Mouse (Mus musculus) brain, embryonic 14.5 days (tissue): Measurements from ENCODE around the gene Khdc4. TPM values are rescaled to one million over a fixed set of nuclear protein-coding genes. Genes with fewer than 3 reads are reported as not detected.
A peak's percentile ranks its signal among the peaks of the same experiment; 100 is the strongest.

Experiments
- DNase-seq: peaks from one replicate; pipeline ENCODE4 v3.0.0-alpha.2; 2011; ENCODE audit warnings: low read depth
- CTCF ChIP-seq: fragments of 200-500 bp; IDR thresholded peaks from 2 replicates; pipeline ENCODE4 v1.5.1; 2012; ENCODE audit warnings: inconsistent platforms, mild to moderate bottlenecking, moderate library complexity, borderline replicate concordance; ENCODE audit not compliant: insufficient read depth, insufficient read length; ENCODE audit errors: extremely low read depth
- POLR2A ChIP-seq: fragments of 200-500 bp; IDR thresholded peaks from 2 replicates; pipeline ENCODE4 v1.6.1; 2012; ENCODE audit warnings: mild to moderate bottlenecking, inconsistent platforms, borderline replicate concordance; ENCODE audit not compliant: poor library complexity, insufficient read depth, insufficient read length, severe bottlenecking; ENCODE audit errors: extremely low read depth
- polyA plus RNA-seq: library from polyadenylated mRNA; depleted of rRNA; stranded (reverse); fragments of >200 nt; gene quantifications from 2 replicates; pipeline ENCODE4 v1.2.3, GENCODE M21; 2012

Khdc4 gene
- polyA plus RNA-seq, 1 experiment, result 115 TPM

- TF ChIP-seq POLR2A (no peak), CTCF (peak; percentile 76; the same call in 1 of the 2 replicates)
These were observed 8.2 kb upstream of the Khdc4 start for GRCm38 (mm10) chr3:88677399-88677798.

GRCm38 (mm10) chr3:88683814-88684213, 1.8 kb upstream of the Khdc4 start:
- DNase-seq, result no peak
- TF ChIP-seq POLR2A (no peak), CTCF (no peak)

More at GRCm38 (mm10) chr3:88677399-88677798, 8.2 kb upstream of the Khdc4 start:
- peak; percentile 92 for DNase-seq

DNA sequence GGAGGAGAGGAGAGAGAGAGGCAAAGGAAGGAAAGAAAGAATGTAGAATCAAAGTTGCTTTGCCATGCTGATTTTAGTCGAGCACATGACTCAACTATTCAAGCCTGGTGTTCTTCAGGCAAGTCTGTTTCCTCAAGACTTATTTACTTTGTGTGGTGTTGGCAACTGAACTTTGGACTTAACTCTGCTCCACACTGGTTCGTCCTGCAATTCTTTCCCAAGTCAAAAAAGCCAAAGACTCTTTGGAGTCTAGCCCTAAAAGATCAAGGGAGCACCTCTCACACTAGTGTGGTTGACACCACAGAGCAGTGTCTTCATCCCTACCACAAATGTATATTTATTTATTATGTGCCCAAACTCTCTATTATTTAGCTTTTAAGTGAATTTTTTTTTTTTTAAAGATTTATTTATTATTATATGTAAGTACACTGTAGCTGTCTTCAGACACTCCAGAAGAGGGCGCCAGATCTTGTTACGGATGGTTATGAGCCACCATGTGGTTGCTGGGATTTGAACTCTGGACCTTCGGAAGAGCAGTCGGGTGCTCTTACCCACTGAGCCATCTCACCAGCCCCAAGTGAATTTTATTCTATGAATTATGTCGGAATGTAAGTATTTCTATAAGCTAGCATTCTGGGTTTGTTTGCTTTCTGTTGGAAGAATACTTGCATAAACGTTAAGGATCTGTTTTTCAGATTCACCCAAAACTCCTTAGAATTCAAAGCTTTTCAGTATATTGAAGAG, 1.2 kb upstream of the Khdc4 start:
- DNase-seq, result no peak
- TF ChIP-seq POLR2A (no peak), CTCF (no peak)

DNA sequence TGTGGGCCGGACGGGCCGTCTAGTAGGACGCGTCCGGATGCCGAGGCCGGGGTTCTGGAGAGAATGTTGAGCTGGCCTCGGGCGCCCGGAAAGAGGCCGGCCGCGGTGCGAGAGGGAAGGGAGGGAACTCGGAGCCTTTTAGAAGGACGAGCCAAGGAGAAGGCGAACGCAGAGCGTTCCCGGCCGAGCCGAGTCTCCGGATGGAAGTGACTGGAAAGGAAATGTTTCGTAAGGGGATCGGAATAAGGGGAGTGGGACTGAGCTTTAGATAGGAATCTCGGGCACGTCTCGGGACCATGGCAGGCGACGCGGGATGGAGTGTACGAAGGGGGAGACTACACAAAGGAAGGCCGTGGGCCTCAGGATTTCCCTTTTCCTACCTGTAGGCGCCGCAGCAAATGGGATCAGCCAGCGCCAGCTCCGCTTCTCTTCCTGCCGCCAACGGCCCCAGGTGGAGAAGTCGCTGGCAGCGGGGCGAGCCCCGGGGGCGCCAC, 402 bp downstream of the Khdc4 start:
- TF ChIP-seq POLR2A, result peak; percentile 31; the same call in 1 of the 2 replicates
- peak; percentile 32; the same call in 1 of the 2 replicates for TF ChIP-seq CTCF
- peak; percentile 84 for DNase-seq

GRCm38 (mm10) chr3:88686734-88687611, 1.4 kb downstream of the Khdc4 start:
- DNase-seq, result peak; percentile 3
- TF ChIP-seq POLR2A (no peak), CTCF (no peak)

GRCm38 (mm10) chr3:88689079-88689478, 3.5 kb downstream of the Khdc4 start:
- TF ChIP-seq CTCF, result no peak
- TF ChIP-seq POLR2A, result no peak
- DNase-seq, result no peak

DNA sequence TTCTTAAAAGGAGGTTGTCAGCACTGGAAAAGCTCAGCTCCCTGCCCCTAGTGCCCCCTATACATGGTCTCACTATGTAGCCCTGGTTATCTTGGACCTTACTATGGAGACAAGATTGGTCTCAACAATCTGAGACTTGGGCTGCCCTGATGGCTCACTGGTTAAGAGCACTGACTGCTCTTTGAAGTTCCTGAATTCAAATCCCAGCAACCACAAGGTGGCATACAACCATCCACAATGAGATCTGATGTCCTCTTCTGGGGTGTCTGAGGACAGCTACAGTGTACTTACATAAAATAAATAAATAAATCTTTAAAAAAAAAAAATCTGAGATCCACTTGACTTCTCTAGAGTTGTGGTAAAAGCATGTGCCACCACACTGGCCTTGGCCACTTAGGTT, 9.9 kb downstream of the Khdc4 start:
- DNase-seq, result peak; percentile 8
- no peak for TF ChIP-seq POLR2A
- no peak for TF ChIP-seq CTCF

DNA sequence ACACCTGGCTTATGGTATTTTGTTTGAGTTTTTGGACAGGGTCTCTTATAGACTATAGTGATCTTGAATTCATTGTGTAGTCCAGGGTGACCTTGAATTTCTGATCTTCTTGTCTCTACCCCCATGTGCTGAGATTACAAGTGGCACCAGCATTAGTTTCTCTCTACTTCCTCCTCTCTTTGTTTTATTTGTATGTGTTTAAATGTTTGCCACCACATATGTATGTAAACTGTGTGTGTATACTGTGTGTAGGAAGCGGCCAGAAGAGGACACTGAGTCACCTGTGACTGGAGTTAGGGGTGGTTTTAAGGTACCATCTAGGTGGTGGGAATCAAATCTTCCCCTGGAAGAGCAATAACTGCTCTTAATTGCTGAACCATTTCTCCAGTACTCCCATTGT, 12.4 kb downstream of the Khdc4 start:
- no peak for DNase-seq
- TF ChIP-seq POLR2A (no peak), CTCF (no peak)

DNA sequence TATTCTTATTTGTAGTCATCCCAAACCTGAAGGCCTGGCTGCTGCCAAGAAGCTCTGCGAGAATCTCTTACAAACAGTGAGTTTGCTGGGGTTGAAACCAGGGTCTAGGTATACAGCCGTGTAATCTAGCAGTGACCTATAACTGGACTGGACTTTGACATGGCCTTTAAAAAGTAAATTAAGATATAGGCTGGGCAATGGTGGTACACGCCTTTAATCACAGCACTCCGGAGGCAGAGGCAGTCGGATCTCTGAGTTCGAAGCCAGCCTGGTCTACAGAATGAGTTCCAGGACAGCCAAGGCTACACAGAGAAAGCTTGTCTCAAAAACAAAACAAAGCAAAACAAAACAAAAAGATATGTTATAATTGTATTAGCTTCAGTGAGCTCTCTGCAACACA, 13.2 kb downstream of the Khdc4 start:
- no peak for TF ChIP-seq CTCF
- no peak for TF ChIP-seq POLR2A
- DNase-seq, result no peak

- DNase-seq, result no peak
- no peak for TF ChIP-seq POLR2A
- TF ChIP-seq CTCF, result no peak
These were observed 14.6 kb downstream of the Khdc4 start for GRCm38 (mm10) chr3:88700247-88700646.

- no peak for TF ChIP-seq POLR2A
- TF ChIP-seq CTCF, result no peak
These were observed 15.6 kb downstream of the Khdc4 start for GRCm38 (mm10) chr3:88701222-88701621.

More at GRCm38 (mm10) chr3:88701222-88701621, 15.6 kb downstream of the Khdc4 start:
- no peak for DNase-seq
